8 mouse cellular contexts compared by ENCODE assay signal in the genomic region with DNA sequence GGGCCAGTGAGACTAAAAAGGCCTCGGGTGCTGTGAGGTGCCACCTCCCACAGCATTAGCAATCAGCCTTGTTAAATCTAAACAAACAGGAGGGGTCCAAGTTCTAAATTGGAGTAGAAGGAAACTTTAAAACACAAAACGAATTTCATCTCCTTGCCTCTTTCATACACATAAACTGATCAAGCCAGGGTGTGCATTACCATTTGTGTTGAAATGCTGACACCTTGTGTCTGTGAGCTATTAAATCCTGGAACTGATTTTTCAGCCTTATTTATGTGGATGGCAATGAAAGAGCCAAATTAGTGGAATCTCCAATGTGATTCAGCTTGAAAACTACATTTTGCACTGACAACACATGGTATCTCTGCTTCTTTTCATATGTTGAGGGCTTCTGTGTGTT.
DNase-seq lines count a peak whose midpoint lies in the region; ATAC-seq lines count a peak whose summit lies in the region.

No protein-coding gene starts in this region.

- peak; percentile 5 for DNase-seq in hindbrain, embryonic 11.5 days (ENCODE audit: low spot score)
- no peak for DNase-seq in neural tube, embryonic 10.5 days (ENCODE audit: extremely low spot score, low spot score)
- DNase-seq in embryo, embryonic 11 days, result peak; percentile 27
- peak; percentile 54 for DNase-seq in retina, embryonic 14.5 days (ENCODE audit: low spot score)
- no peak for DNase-seq in lung, adult 18-20 months

- H3K4me2 ChIP-seq in hindbrain, embryonic 11.5 days (replicated peaks; ENCODE audit: low read depth, low read length), result no peak overlapping the region
- no peak overlapping the region for H3K4me2 ChIP-seq in hindbrain, embryonic 13.5 days
- H3K4me2 ChIP-seq in neural tube, embryonic 14.5 days (ENCODE audit: low read depth, low read length), result no peak overlapping the region

- H3K27me3 ChIP-seq in hindbrain, embryonic 11.5 days (ENCODE audit: control insufficient read depth, insufficient read depth, low read length), result no peaks in the 10 kb centered on the region
- no peaks in the 10 kb centered on the region for H3K27me3 ChIP-seq in hindbrain, embryonic 13.5 days
- H3K27me3 ChIP-seq in neural tube, embryonic 14.5 days (ENCODE audit: control insufficient read depth, insufficient read depth, low read length), result no peaks in the 10 kb centered on the region

- H3K36me3 ChIP-seq in hindbrain, embryonic 11.5 days (ENCODE audit: control insufficient read depth, insufficient read depth, low read length), result no peaks in the 10 kb centered on the region
- no peaks in the 10 kb centered on the region for H3K36me3 ChIP-seq in hindbrain, embryonic 13.5 days
- H3K36me3 ChIP-seq in neural tube, embryonic 14.5 days (ENCODE audit: control insufficient read depth, insufficient read depth, low read length), result no peaks in the 10 kb centered on the region

- no peak overlapping the region for H3K4me3 ChIP-seq in hindbrain, embryonic 11.5 days (ENCODE audit: low read depth, low read length)
- no peak overlapping the region for H3K4me3 ChIP-seq in hindbrain, embryonic 13.5 days
- no peak overlapping the region for H3K4me3 ChIP-seq in neural tube, embryonic 14.5 days (ENCODE audit: low read depth, low read length)

- H3K9ac ChIP-seq in hindbrain, embryonic 11.5 days (ENCODE audit: low read depth, low read length), result no peak overlapping the region
- H3K9ac ChIP-seq in hindbrain, embryonic 13.5 days, result no peak overlapping the region
- no peak overlapping the region for H3K9ac ChIP-seq in neural tube, embryonic 14.5 days (replicated peaks; ENCODE audit: low read depth, low read length)

- 0 out of 2 replicates have a peak, but pooled peaks have one; percentile 14 for ATAC-seq in hindbrain, embryonic 11.5 days (ENCODE audit: low FRiP score)
- ATAC-seq in hindbrain, embryonic 13.5 days (ENCODE audit: low FRiP score), result no peak
- ATAC-seq in neural tube, embryonic 14.5 days (ENCODE audit: low read depth), result peak; percentile 74; the same call in 1 of the 2 replicates
- ATAC-seq in activated CD4-positive, CD25-positive, alpha-beta regulatory T cell, adult 4 months, result no peak

- H3K4me1 ChIP-seq in hindbrain, embryonic 11.5 days (replicated peaks; ENCODE audit: control insufficient read depth, insufficient read depth, low read length), result no peaks in the 10 kb centered on the region
- no peaks in the 10 kb centered on the region for H3K4me1 ChIP-seq in hindbrain, embryonic 13.5 days (replicated peaks)
- no peaks in the 10 kb centered on the region for H3K4me1 ChIP-seq in neural tube, embryonic 14.5 days (ENCODE audit: control insufficient read depth, insufficient read depth, low read length)

- WGBS in hindbrain, embryonic 11.5 days, result 46% methylated on average over 2 of the region's 2 CpGs
- WGBS in hindbrain, embryonic 13.5 days, result 41% methylated on average over 2 of the region's 2 CpGs
- 50% methylated on average over 2 of the region's 2 CpGs for WGBS in neural tube, embryonic 14.5 days

- H3K9me3 ChIP-seq in hindbrain, embryonic 11.5 days (ENCODE audit: control insufficient read depth, low read length), result no peaks in the 10 kb centered on the region
- H3K9me3 ChIP-seq in hindbrain, embryonic 13.5 days, result no peaks in the 10 kb centered on the region
- no peaks in the 10 kb centered on the region for H3K9me3 ChIP-seq in neural tube, embryonic 14.5 days (ENCODE audit: control insufficient read depth, low read length)

- H3K27ac ChIP-seq in hindbrain, embryonic 11.5 days (ENCODE audit: low read depth, low read length), result no peak overlapping the region
- no peak overlapping the region for H3K27ac ChIP-seq in hindbrain, embryonic 13.5 days
- H3K27ac ChIP-seq in neural tube, embryonic 14.5 days (ENCODE audit: low read depth, low read length), result no peak overlapping the region

Comparison
In these comparisons a context has a peak if more than half of its experiments do, and no peak if none do; other contexts are left out.
1. ATAC-seq: peak in hindbrain, embryonic 11.5 days (single experiment) and neural tube, embryonic 14.5 days (single experiment); none in hindbrain, embryonic 13.5 days (single experiment) and activated CD4-positive, CD25-positive, alpha-beta regulatory T cell, adult 4 months (single experiment).
2. DNase-seq: peak in hindbrain, embryonic 11.5 days (single experiment), embryo, embryonic 11 days (single experiment) and retina, embryonic 14.5 days (single experiment); none in neural tube, embryonic 10.5 days (single experiment) and lung, adult 18-20 months (0 of 2).